Mouse (Mus musculus): Measurements from ENCODE around the gene Grb2. TPM values are rescaled to one million over a fixed set of nuclear protein-coding genes. Genes with fewer than 3 reads are reported as not detected.

The Grb2 gene
- polyA plus RNA-seq, 2 experiments: 22.4 to 26.0 TPM

DNA sequence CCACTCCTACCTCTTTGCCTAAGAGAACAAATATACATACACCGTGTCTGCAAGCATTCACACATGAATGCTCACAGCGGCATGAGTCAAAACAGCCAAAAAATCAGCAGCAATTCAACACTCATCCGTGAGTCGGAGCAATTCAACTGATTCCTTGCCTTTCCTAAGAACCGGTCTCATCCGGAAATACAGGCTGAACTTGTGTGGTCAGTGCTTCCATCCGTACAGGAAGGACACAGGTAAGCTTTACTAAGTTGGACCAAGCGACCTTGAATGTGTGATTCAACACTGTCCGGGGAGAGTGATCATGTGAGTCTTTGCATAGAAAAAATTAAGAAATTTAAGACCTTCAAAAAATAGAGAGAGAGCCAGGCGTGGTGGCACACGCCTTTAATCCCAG is 32.7 kb upstream of the Grb2 start:
- WGBS (ENCODE audit: insufficient replicate concordance): 76% methylated on average over 11 of the region's 11 CpGs
- no peak for ATAC-seq (ENCODE audit: insufficient read depth)
- H3K9me3 ChIP-seq (ENCODE audit: control insufficient read depth, low read length): no peaks in the 10 kb centered on the region

DNA sequence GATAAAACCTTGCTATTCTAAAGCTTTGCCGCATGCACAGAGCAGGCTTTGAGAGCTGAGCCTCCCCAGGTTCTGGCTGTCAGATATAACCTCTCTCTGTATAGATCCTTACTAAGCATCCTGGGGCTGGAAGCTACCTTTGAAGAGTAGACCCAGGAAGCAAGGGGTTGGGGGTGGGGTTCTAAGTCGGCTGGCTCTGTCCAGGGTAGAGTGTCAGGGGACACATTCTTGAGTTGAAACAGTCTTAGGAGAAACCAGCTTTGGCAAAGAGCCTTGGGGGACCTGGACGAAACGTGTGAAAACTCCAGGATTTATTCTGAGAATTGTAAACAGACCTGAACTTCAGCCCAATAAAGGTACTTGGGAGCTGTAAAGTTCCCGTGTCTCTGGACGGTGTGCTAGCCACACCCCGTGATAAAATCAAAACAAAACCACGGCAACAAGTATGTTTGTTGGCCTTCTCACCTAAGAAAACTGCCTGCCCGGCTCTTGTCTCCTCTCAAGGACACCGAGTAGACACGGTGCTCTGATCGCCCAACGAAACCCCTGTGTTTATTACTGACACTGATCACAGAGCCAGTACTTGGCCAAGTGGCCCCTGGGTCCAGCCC is 30.0 kb upstream of the Grb2 start:
- Histone ChIP-seq H3K4me3 (ENCODE audit: insufficient read depth in 1 of 2, low read depth in 2 of 2, low read length in 2 of 2) (no peak overlapping the region), H3K27ac (no peak overlapping the region), H3K9me3 (ENCODE audit: control insufficient read depth, low read length) (no peaks in the 10 kb centered on the region), H3K36me3 (replicated peaks; ENCODE audit: control insufficient read depth, insufficient read depth, low read depth) (no peaks in the 10 kb centered on the region), H3K27me3 (ENCODE audit: control insufficient read depth, insufficient read depth, low read length) (no peaks in the 10 kb centered on the region), H3K4me1 (replicated peaks; ENCODE audit: control insufficient read depth in 2 of 2, insufficient read depth in 2 of 2, low read length in 1 of 2) (no peaks in the 10 kb centered on the region), H3K4me2 (ENCODE audit: low read depth) (no peak overlapping the region), H3K9ac (replicated peaks) (no peak overlapping the region)
- DNase-seq (ENCODE audit: low read depth in 3 of 3, low spot score in 3 of 3): no peak
- ATAC-seq (ENCODE audit: insufficient read depth): no peak
- TF ChIP-seq CTCF (IDR thresholded peaks at IDR 0.05; ENCODE audit: low read depth) (no peak), EP300 (IDR thresholded peaks at IDR 0.05; ENCODE audit: low read depth) (no peak)
- 51% methylated on average over 13 of the region's 13 CpGs for WGBS (ENCODE audit: insufficient replicate concordance)

More for the DNA sequence above, 32.7 kb upstream of the Grb2 start:
- Histone ChIP-seq H3K4me3 (ENCODE audit: insufficient read depth in 1 of 2, low read depth in 2 of 2, low read length in 2 of 2) (no peak overlapping the region), H3K4me1 (replicated peaks; ENCODE audit: control insufficient read depth in 2 of 2, insufficient read depth in 2 of 2, low read length in 1 of 2) (no peaks in the 10 kb centered on the region), H3K4me2 (ENCODE audit: low read depth) (no peak overlapping the region), H3K36me3 (replicated peaks; ENCODE audit: control insufficient read depth, insufficient read depth, low read depth) (no peaks in the 10 kb centered on the region), H3K27me3 (ENCODE audit: control insufficient read depth, insufficient read depth, low read length) (no peaks in the 10 kb centered on the region), H3K9ac (replicated peaks) (no peak overlapping the region), H3K27ac (no peak overlapping the region)
- DNase-seq (ENCODE audit: low read depth in 3 of 3, low spot score in 3 of 3): no peak
- TF ChIP-seq CTCF (IDR thresholded peaks at IDR 0.05; ENCODE audit: low read depth) (no peak), EP300 (IDR thresholded peaks at IDR 0.05; ENCODE audit: low read depth) (no peak)

DNA sequence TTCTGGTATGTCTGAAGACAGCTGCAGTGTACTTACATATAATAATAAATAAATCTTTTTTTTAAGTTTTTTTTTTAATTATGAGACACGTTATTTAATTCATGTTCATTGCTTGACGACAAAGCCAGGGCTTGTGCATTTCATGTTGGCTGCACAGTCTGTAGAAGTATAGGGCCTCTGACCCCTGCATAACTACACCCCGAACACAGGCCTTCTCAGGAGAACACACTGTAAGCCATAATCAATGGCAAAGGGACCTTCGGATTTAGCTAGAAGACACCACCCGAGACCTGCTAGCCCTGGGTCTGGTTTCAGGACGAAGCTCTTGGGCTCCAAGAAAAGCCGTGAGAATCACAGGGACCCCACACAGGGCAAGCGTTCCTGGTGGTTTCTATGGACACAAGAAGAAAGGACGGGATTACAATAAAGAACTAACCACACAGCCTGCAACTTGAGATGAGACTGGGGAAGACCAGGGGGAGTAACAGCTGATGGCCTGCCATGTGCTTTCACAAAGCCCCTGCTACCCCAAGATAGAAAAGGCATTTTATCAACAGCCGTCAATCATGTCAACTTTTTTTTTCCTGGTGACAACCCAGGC is 29.3 kb upstream of the Grb2 start:
- 62% methylated on average over 10 of the region's 10 CpGs for WGBS (ENCODE audit: insufficient replicate concordance)
- no peak for DNase-seq (ENCODE audit: low read depth in 3 of 3, low spot score in 3 of 3)
- Histone ChIP-seq H3K4me1 (replicated peaks; ENCODE audit: control insufficient read depth in 2 of 2, insufficient read depth in 2 of 2, low read length in 1 of 2) (no peaks in the 10 kb centered on the region), H3K9ac (replicated peaks) (no peak overlapping the region), H3K36me3 (replicated peaks; ENCODE audit: control insufficient read depth, insufficient read depth, low read depth) (no peaks in the 10 kb centered on the region), H3K4me3 (ENCODE audit: insufficient read depth in 1 of 2, low read depth in 2 of 2, low read length in 2 of 2) (no peak overlapping the region), H3K9me3 (ENCODE audit: control insufficient read depth, low read length) (no peaks in the 10 kb centered on the region), H3K27ac (no peak overlapping the region), H3K27me3 (ENCODE audit: control insufficient read depth, insufficient read depth, low read length) (no peaks in the 10 kb centered on the region), H3K4me2 (ENCODE audit: low read depth) (no peak overlapping the region)
- ATAC-seq (ENCODE audit: insufficient read depth): no peak
- TF ChIP-seq EP300 (IDR thresholded peaks at IDR 0.05; ENCODE audit: low read depth) (no peak), CTCF (IDR thresholded peaks at IDR 0.05; ENCODE audit: low read depth) (no peak)

- no peak overlapping the region for H3K27ac ChIP-seq
- ATAC-seq (ENCODE audit: insufficient read depth) (no peak), DNase-seq (ENCODE audit: low read depth in 3 of 3, low spot score in 3 of 3) (no peak)
- H3K4me2 ChIP-seq (ENCODE audit: low read depth): no peak overlapping the region
- no peaks in the 10 kb centered on the region for H3K4me1 ChIP-seq (replicated peaks; ENCODE audit: control insufficient read depth in 2 of 2, insufficient read depth in 2 of 2, low read length in 1 of 2)
- H3K9me3 ChIP-seq (ENCODE audit: control insufficient read depth, low read length): no peaks in the 10 kb centered on the region
- WGBS (ENCODE audit: insufficient replicate concordance): 68% methylated on average over 11 of the region's 11 CpGs
- no peak overlapping the region for H3K9ac ChIP-seq (replicated peaks)
- H3K4me3 ChIP-seq (ENCODE audit: insufficient read depth in 1 of 2, low read depth in 2 of 2, low read length in 2 of 2): no peak overlapping the region
- no peak for TF ChIP-seq CTCF (IDR thresholded peaks at IDR 0.05; ENCODE audit: low read depth)
- no peak for TF ChIP-seq EP300 (IDR thresholded peaks at IDR 0.05; ENCODE audit: low read depth)
- H3K27me3 ChIP-seq (ENCODE audit: control insufficient read depth, insufficient read depth, low read length): no peaks in the 10 kb centered on the region
- H3K36me3 ChIP-seq (replicated peaks; ENCODE audit: control insufficient read depth, insufficient read depth, low read depth): no peaks in the 10 kb centered on the region
Observed at GRCm38 (mm10) chr11:115734041-115734686, 25.8 kb upstream of the Grb2 start.

DNA sequence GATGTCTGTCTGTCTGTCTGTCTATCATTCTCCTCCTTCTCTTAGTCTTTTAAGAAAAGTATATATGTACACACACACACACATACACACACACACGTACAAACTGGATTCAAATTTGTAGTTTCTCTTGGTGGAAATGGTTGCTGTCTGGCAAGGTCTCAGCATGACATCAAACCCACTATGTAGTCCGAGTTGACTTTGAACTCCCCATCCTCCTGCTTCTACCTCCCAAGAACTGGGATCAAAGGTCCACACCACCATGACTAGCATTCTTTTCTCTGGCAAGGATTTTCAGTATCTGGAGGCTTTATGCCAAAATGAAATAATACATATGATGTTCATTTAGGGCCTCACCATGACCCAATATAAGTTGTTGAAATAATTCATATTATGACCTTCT is 14.8 kb upstream of the Grb2 start:
- Histone ChIP-seq H3K4me2 (ENCODE audit: low read depth) (no peak overlapping the region), H3K4me1 (replicated peaks; ENCODE audit: control insufficient read depth in 2 of 2, insufficient read depth in 2 of 2, low read length in 1 of 2) (0 out of 4 replicates have a peak, but pooled peaks cover 0 to 2% of the 10 kb centered on the region in 2 experiments), H3K4me3 (ENCODE audit: insufficient read depth in 1 of 2, low read depth in 2 of 2, low read length in 2 of 2) (no peak overlapping the region), H3K27me3 (ENCODE audit: control insufficient read depth, insufficient read depth, low read length) (no peaks in the 10 kb centered on the region), H3K9me3 (ENCODE audit: control insufficient read depth, low read length) (no peaks in the 10 kb centered on the region), H3K27ac (no peak overlapping the region), H3K9ac (replicated peaks) (no peak overlapping the region), H3K36me3 (replicated peaks; ENCODE audit: control insufficient read depth, insufficient read depth, low read depth) (no peaks in the 10 kb centered on the region)
- no peak for ATAC-seq (ENCODE audit: insufficient read depth)
- TF ChIP-seq EP300 (IDR thresholded peaks at IDR 0.05; ENCODE audit: low read depth) (no peak), CTCF (IDR thresholded peaks at IDR 0.05; ENCODE audit: low read depth) (no peak)
- no peak for DNase-seq (ENCODE audit: low read depth in 3 of 3, low spot score in 3 of 3)
- 67% methylated on average over 2 of the region's 2 CpGs for WGBS (ENCODE audit: insufficient replicate concordance)

All from liver, embryonic 14.5 days (tissue).